Mouse (Mus musculus) heart, postnatal 36 days (tissue): ENCODE measurements around the gene Grhl1. TPM values are rescaled to one million over a fixed set of nuclear protein-coding genes. Genes with fewer than 3 reads are reported as not detected.

Source experiments
- DNase-seq, 2 experiments: peaks; one replicate each; pipeline ENCODE4 v3.0.0; 2021 to 2022
- intact Hi-C: fragments of 180-260 bp; cut with DNase I; formaldehyde crosslinking; loops from one replicate; pipeline ENCODE4 v1.15.1; 2025
- total RNA-seq, 2 experiments: library from RNA; stranded (reverse); gene quantifications; 2 replicates each; pipeline ENCODE4 v1.2.3; 2021

Grhl1 gene
- total RNA-seq, 2 experiments from 2014 or later = 0.51 to 0.61 TPM

GRCm38 (mm10) chr12:24586193-24586592 lies 14.1 kb downstream of the Grhl1 start:
- intact Hi-C loops = no loop called here
- no peak for DNase-seq

- intact Hi-C loops = no loop called here
- DNase-seq = no peak
These were observed 18.3 kb downstream of the Grhl1 start for GRCm38 (mm10) chr12:24590371-24590770.

- intact Hi-C loops = no loop called here
- DNase-seq = no peak
These were observed 20.0 kb downstream of the Grhl1 start for GRCm38 (mm10) chr12:24592055-24592454.

GRCm38 (mm10) chr12:24592956-24593672 lies 21.0 kb downstream of the Grhl1 start:
- intact Hi-C loops = no loop called here
- peak; percentile 73 for DNase-seq

- DNase-seq = no peak
- intact Hi-C loops = no loop called here
These were observed 25.3 kb downstream of the Grhl1 start for GRCm38 (mm10) chr12:24597376-24597775.

GRCm38 (mm10) chr12:24599366-24599895 lies 27.3 kb downstream of the Grhl1 start:
- intact Hi-C loops = no loop called here
- DNase-seq = no peak

GRCm38 (mm10) chr12:24600074-24600473 lies 28.0 kb downstream of the Grhl1 start:
- no peak for DNase-seq
- intact Hi-C loops = loop anchor here (5.0 kb wide), 1 partner anchor 77 kb away; no protein-coding TSS in a partner anchor

- intact Hi-C loops = loop anchor here (1.0 to 5.0 kb wide), 2 partner anchors 76 to 130 kb away; no protein-coding TSS in a partner anchor
- peak; percentile 74 to 80 for DNase-seq
These were observed 28.7 kb downstream of the Grhl1 start for GRCm38 (mm10) chr12:24600806-24601205.

- intact Hi-C loops = loop anchor here (1.0 to 5.0 kb wide), 2 partner anchors 74 to 94 kb away; no protein-coding TSS in a partner anchor
- DNase-seq = peak; percentile 75 to 82
These were observed 31.2 kb downstream of the Grhl1 start for GRCm38 (mm10) chr12:24603266-24603665.

- intact Hi-C loops = loop anchor here (2.0 kb wide), 1 partner anchor 25 kb away; no protein-coding TSS in a partner anchor
- DNase-seq = no peak
These were observed 34.1 kb downstream of the Grhl1 start for GRCm38 (mm10) chr12:24606166-24606565.

- intact Hi-C loops = no loop called here
- DNase-seq = no peak
These were observed 40.5 kb downstream of the Grhl1 start for GRCm38 (mm10) chr12:24612591-24612990.

GRCm38 (mm10) chr12:24614452-24615075 lies 42.5 kb downstream of the Grhl1 start:
- DNase-seq = no peak
- intact Hi-C loops = no loop called here

- no peak for DNase-seq
These were observed 43.1 kb downstream of the Grhl1 start for GRCm38 (mm10) chr12:24615140-24615539.

GRCm38 (mm10) chr12:24619436-24619835 lies 47.4 kb downstream of the Grhl1 start:
- DNase-seq = no peak
- intact Hi-C loops = no loop called here

More at GRCm38 (mm10) chr12:24615140-24615539, 43.1 kb downstream of the Grhl1 start:
- intact Hi-C loops = no loop called here

- intact Hi-C loops = no loop called here
- DNase-seq = no peak
These were observed 51.6 kb downstream of the Grhl1 start for GRCm38 (mm10) chr12:24623486-24624251.

- intact Hi-C loops = no loop called here
- DNase-seq = no peak
These were observed 54.3 kb downstream of the Grhl1 start for GRCm38 (mm10) chr12:24626401-24626800.

GRCm38 (mm10) chr12:24627215-24627614 lies 55.1 kb downstream of the Grhl1 start:
- intact Hi-C loops = no loop called here
- DNase-seq = no peak

- peak; percentile 42 to 48 for DNase-seq
- intact Hi-C loops = loop anchor here (1.0 to 2.0 kb wide), 3 partner anchors 23 to 67 kb away; no protein-coding TSS in a partner anchor
These were observed 58.1 kb downstream of the Grhl1 start for GRCm38 (mm10) chr12:24630220-24630619.

GRCm38 (mm10) chr12:24632404-24632803 lies 60.3 kb downstream of the Grhl1 start:
- no peak for DNase-seq
- intact Hi-C loops = no loop called here

- intact Hi-C loops = no loop called here
- DNase-seq = peak; percentile 59 to 63
These were observed 61.7 kb downstream of the Grhl1 start for GRCm38 (mm10) chr12:24633753-24634191.

- DNase-seq = no peak
- intact Hi-C loops = no loop called here
These were observed 62.1 kb downstream of the Grhl1 start for GRCm38 (mm10) chr12:24634212-24634611.
